Mouse (Mus musculus) bone marrow, adult 2 months (tissue): ENCODE results near the gene Toporsl.

ENCODE experiments used
- CTCF ChIP-seq: fragments of 200-500 bp; IDR thresholded peaks from 2 replicates; pipeline ENCODE4 v1.5.1; 2011; ENCODE audit warnings: low read length, control low read depth; ENCODE audit not compliant: control insufficient read depth, insufficient read depth
- POLR2A ChIP-seq: fragments of 200-500 bp; IDR thresholded peaks from 2 replicates; pipeline ENCODE4 v1.6.1; 2011; ENCODE audit warnings: low read depth, mild to moderate bottlenecking, control low read depth, low read length, borderline replicate concordance; ENCODE audit not compliant: control insufficient read depth

DNA sequence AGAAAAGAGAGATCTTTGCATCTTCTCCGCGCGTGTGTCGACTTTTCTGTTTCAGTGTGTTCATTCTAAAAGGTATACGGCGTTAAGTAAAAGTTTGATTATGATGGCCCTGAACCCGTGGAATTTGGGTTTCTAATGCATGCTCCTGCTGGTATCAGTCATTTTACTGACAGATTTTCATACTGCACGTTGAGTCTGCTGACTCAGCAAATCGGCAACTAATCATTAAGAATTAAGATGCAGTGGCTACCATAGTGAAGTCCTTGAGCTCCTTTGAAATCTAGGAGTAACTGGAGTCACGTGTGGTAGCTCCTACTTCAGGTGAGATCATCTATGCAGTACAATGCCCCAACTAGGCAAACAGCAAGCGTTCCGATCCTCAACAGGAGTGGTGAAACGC is 1.4 kb upstream of the Toporsl start:
- TF ChIP-seq CTCF: no peak
- no peak for TF ChIP-seq POLR2A
